Mouse (Mus musculus): Measurements from ENCODE around the gene Gm21962. TPM values are rescaled to one million over a fixed set of nuclear protein-coding genes. Genes with fewer than 3 reads are reported as not detected.

Gm21962 gene
- total RNA-seq (2023): not detected

DNA sequence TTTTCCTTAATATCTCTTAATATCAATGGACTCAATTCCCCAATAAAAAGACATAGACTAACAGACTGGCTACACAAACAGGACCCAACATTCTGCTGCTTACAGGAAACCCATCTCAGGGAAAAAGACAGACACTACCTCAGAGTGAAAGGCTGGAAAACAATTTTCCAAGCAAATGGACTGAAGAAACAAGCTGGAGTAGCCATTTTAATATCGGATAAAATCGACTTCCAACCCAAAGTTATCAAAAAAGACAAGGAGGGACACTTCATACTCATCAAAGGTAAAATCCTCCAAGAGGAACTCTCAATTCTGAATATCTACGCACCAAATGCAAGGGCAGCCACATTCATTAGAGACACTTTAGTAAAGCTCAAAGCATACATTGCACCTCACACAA lies at the start of gene Gm21962:
Gene Gm21962, plus strand, starts transcription at position 301 of the 400 bp plus-strand sequence.

Other genes starting within 250 kb of the Gm21962 start
- gene Ddit4l, start 49.9 kb upstream of the Gm21962 start, total RNA-seq (2023): not detected
- gene H2afz, start 193.0 kb downstream of the Gm21962 start, total RNA-seq (2023): 100 to 1,000 TPM; 464 to 488 TPM
- gene Dnajb14, start 196.2 kb downstream of the Gm21962 start, total RNA-seq (2023): 10 to 100 TPM; 15.9 to 23.9 TPM
- gene Lamtor3, start 247.0 kb downstream of the Gm21962 start, total RNA-seq (2023): 10 to 100 TPM; 62.0 to 78.3 TPM